Mouse (Mus musculus) MEL (cell line): Measurements from ENCODE around the gene Trappc11.

ENCODE experiments used
- CTCF ChIP-seq, 3 experiments: IDR thresholded peaks in 2 of 3; conservative IDR thresholded peaks in 1 of 3; 2 replicates each; pipeline ENCODE4 v1.5.1; 2011 to 2012; ENCODE audit warnings: low read length in 3 of 3, low read depth in 2 of 3, mild to moderate bottlenecking in 2 of 3, improper control_type of control experiment in 1 of 3, inconsistent platforms in 1 of 3, mixed read lengths in 1 of 3, moderate library complexity in 1 of 3; ENCODE audit not compliant: control insufficient read depth in 1 of 3, insufficient read depth in 1 of 3, poor library complexity in 1 of 3, severe bottlenecking in 1 of 3
- EP300 ChIP-seq, 2 experiments: IDR thresholded peaks; 2 replicates each; pipeline ENCODE4 v1.6.1; 2011; ENCODE audit warnings: improper control_type of control experiment in 2 of 2, low read length in 2 of 2, low read depth in 1 of 2, mild to moderate bottlenecking in 1 of 2
- HCFC1 ChIP-seq: IDR thresholded peaks from 2 replicates; pipeline ENCODE4 v1.6.1; 2012; ENCODE audit warnings: low read depth, mild to moderate bottlenecking, inconsistent platforms, low read length, improper control_type of control experiment, moderate library complexity
- MAFK ChIP-seq: IDR thresholded peaks from 2 replicates; pipeline ENCODE4 v1.6.1; 2011; ENCODE audit warnings: low read depth, mild to moderate bottlenecking, low read length, improper control_type of control experiment, borderline replicate concordance
- MAX ChIP-seq: IDR thresholded peaks from 2 replicates; pipeline ENCODE4 v1.6.1; 2011; ENCODE audit warnings: low read length, improper control_type of control experiment
- POLR2A ChIP-seq, 2 experiments: IDR thresholded peaks; 2 replicates each; pipeline ENCODE4 v1.6.1; 2011 to 2012; ENCODE audit warnings: low read length in 2 of 2, mild to moderate bottlenecking in 2 of 2, control low read depth in 1 of 2, improper control_type of control experiment in 1 of 2, low read depth in 1 of 2, moderate library complexity in 1 of 2; ENCODE audit not compliant: control insufficient read depth in 1 of 2, insufficient read depth in 1 of 2, poor library complexity in 1 of 2
- RAD21 ChIP-seq: IDR thresholded peaks from 2 replicates; pipeline ENCODE4 v1.6.1; 2011; ENCODE audit warnings: mild to moderate bottlenecking, low read depth, low read length, improper control_type of control experiment
- SIN3A ChIP-seq: IDR thresholded peaks from 2 replicates; pipeline ENCODE4 v1.6.1; 2012; ENCODE audit warnings: low read length, improper control_type of control experiment, inconsistent platforms
- TCF12 ChIP-seq: IDR thresholded peaks from 2 replicates; pipeline ENCODE4 v1.6.1; 2014; ENCODE audit warnings: low read depth, mild to moderate bottlenecking, inconsistent platforms, low read length, improper control_type of control experiment, moderate library complexity
- USF2 ChIP-seq, 2 experiments: IDR thresholded peaks; 2 replicates each; pipeline ENCODE4 v1.6.1; 2011 to 2012; ENCODE audit warnings: improper control_type of control experiment in 2 of 2, low read length in 2 of 2, borderline replicate concordance in 1 of 2, inconsistent platforms in 1 of 2, low read depth in 1 of 2, mild to moderate bottlenecking in 1 of 2; ENCODE audit not compliant: insufficient read depth in 1 of 2
- ZC3H11A ChIP-seq: IDR thresholded peaks from 2 replicates; pipeline ENCODE4 v1.6.1; 2012; ENCODE audit warnings: low read depth, mild to moderate bottlenecking, inconsistent platforms, low read length, improper control_type of control experiment
- ZKSCAN1 ChIP-seq: IDR thresholded peaks from 2 replicates; pipeline ENCODE4 v1.6.1; 2012; ENCODE audit warnings: low read depth, mild to moderate bottlenecking, inconsistent platforms, low read length, improper control_type of control experiment, moderate library complexity
- ZNF384 ChIP-seq: IDR thresholded peaks from 2 replicates; pipeline ENCODE4 v1.6.1; 2012; ENCODE audit warnings: low read depth, mild to moderate bottlenecking, inconsistent platforms, low read length, improper control_type of control experiment

DNA sequence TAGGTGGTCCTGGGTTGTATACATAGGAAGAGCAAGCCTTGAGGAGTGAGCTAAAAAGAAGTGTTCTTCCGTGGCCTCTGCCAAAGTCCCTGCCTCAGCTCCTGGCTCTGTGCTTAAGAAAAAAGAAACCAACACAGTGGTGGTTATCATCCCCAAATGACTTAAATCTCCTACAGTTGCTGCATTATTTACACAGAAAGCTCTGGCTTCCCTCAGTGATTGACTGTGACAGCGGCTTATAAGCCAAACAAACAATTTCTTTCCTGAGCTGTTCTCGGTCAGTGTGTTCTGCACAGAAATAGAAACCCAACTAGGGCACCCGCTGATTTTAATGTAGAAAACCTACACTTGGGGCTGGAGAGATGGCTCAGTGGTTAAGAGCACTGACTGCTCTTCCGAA lies 34.8 kb upstream of the Trappc11 start:
- TF ChIP-seq ZNF384 (no peak), EP300 (IDR thresholded peaks at IDR 0.05; ENCODE audit: low read depth in 1 of 2, low read length in 2 of 2) (no peak), CTCF (IDR thresholded peaks at IDR 0.05 in 2 of 3, conservative IDR thresholded peaks at IDR 0.05 in 1 of 3; ENCODE audit: control insufficient read depth in 1 of 3, insufficient read depth in 1 of 3, low read depth in 2 of 3, low read length in 3 of 3, poor library complexity in 1 of 3, severe bottlenecking in 1 of 3) (no peak), RAD21 (no peak), POLR2A (IDR thresholded peaks at IDR 0.05; ENCODE audit: control insufficient read depth in 1 of 2, insufficient read depth in 1 of 2, low read depth in 1 of 2, low read length in 2 of 2, poor library complexity in 1 of 2) (no peak), MAFK (no peak), HCFC1 (no peak), TCF12 (no peak), ZC3H11A (no peak), ZKSCAN1 (no peak), USF2 (IDR thresholded peaks at IDR 0.05; ENCODE audit: borderline replicate concordance in 1 of 2, insufficient read depth in 1 of 2, low read depth in 1 of 2, low read length in 2 of 2) (no peak), SIN3A (no peak), MAX (no peak)
